8 mouse cellular contexts compared by ENCODE assay signal in genomic region chr12:110977896-110978606, GRCm38 (mm10). TPM values are rescaled to one million over a fixed set of nuclear protein-coding genes. Genes with fewer than 3 reads are reported as not detected.
DNase-seq lines count a peak whose midpoint lies in the region; ATAC-seq and TF ChIP-seq lines count a peak whose summit lies in the region.

No protein-coding gene starts in this region.

- H3K4me1 ChIP-seq in erythroblast, embryonic 14.5 days (ENCODE audit: control insufficient read depth), result peaks cover 74% of the 10 kb centered on the region
- peaks cover 69% of the 10 kb centered on the region for H3K4me1 ChIP-seq in G1E (ENCODE audit: insufficient read depth, low read depth, low read length)
- peaks cover 13% of the 10 kb centered on the region for H3K4me1 ChIP-seq in forebrain, embryonic 12.5 days
- H3K4me1 ChIP-seq in limb, embryonic 15.5 days, result peaks cover 13% of the 10 kb centered on the region
- H3K4me1 ChIP-seq in stomach, embryonic 15.5 days, result peaks cover 14% of the 10 kb centered on the region

- H3K9ac ChIP-seq in forebrain, embryonic 12.5 days, result peak overlapping the region; percentile 84
- H3K9ac ChIP-seq in limb, embryonic 15.5 days, result peak overlapping the region; percentile 78
- H3K9ac ChIP-seq in stomach, embryonic 15.5 days, result peak overlapping the region; percentile 68

- H3K9me3 ChIP-seq in erythroblast, embryonic 14.5 days (ENCODE audit: control insufficient read depth, low read length), result peaks cover 9% of the 10 kb centered on the region
- H3K9me3 ChIP-seq in G1E (replicated peaks), result peaks cover 11% of the 10 kb centered on the region
- no peaks in the 10 kb centered on the region for H3K9me3 ChIP-seq in forebrain, embryonic 12.5 days
- H3K9me3 ChIP-seq in limb, embryonic 15.5 days, result no peaks in the 10 kb centered on the region
- no peaks in the 10 kb centered on the region for H3K9me3 ChIP-seq in stomach, embryonic 15.5 days

- ATAC-seq in erythroblast, adult 5-6 weeks (replicated peaks; ENCODE audit: low FRiP score, poor library complexity, severe bottlenecking), result no peak
- no peak for ATAC-seq in G1E (ENCODE audit: extremely low read depth, insufficient number of reproducible peaks, low FRiP score, poor library complexity, severe bottlenecking)
- no peak; the same call in 1 of the 2 replicates for ATAC-seq in forebrain, embryonic 12.5 days (ENCODE audit: low FRiP score)
- no peak for ATAC-seq in limb, embryonic 15.5 days (ENCODE audit: insufficient number of reproducible peaks, low FRiP score, low TSS enrichment, low read depth)
- no peak for ATAC-seq in stomach, embryonic 15.5 days (ENCODE audit: insufficient read depth, low FRiP score, low read depth)

- 45% methylated on average over 14 of the region's 14 CpGs for WGBS in forebrain, embryonic 12.5 days
- WGBS in limb, embryonic 15.5 days, result 43% methylated on average over 14 of the region's 14 CpGs
- 41% methylated on average over 14 of the region's 14 CpGs for WGBS in stomach, embryonic 15.5 days

- H3K27me3 ChIP-seq in erythroblast, embryonic 14.5 days (ENCODE audit: control insufficient read depth), result peaks cover 5% of the 10 kb centered on the region; the same call in 1 of the 2 replicates
- peaks cover 6% of the 10 kb centered on the region; the same call in 1 of the 2 replicates for H3K27me3 ChIP-seq in G1E (ENCODE audit: insufficient read depth, low read length)
- no peaks in the 10 kb centered on the region for H3K27me3 ChIP-seq in forebrain, embryonic 12.5 days
- H3K27me3 ChIP-seq in limb, embryonic 15.5 days, result no peaks in the 10 kb centered on the region
- H3K27me3 ChIP-seq in stomach, embryonic 15.5 days (replicated peaks), result no peaks in the 10 kb centered on the region

- no peak for DNase-seq in G1E (ENCODE audit: low spot score)
- DNase-seq in T-cell, adult 2 months (ENCODE audit: low spot score), result no peak
- DNase-seq in spleen, adult 18-20 months, result no peak

- H3K36me3 ChIP-seq in erythroblast, embryonic 14.5 days (ENCODE audit: control insufficient read depth), result peaks cover 55% of the 10 kb centered on the region
- H3K36me3 ChIP-seq in G1E (replicated peaks), result peaks cover 50% of the 10 kb centered on the region
- peaks cover 40% of the 10 kb centered on the region for H3K36me3 ChIP-seq in forebrain, embryonic 12.5 days (replicated peaks)
- H3K36me3 ChIP-seq in limb, embryonic 15.5 days, result peaks cover 36% of the 10 kb centered on the region
- H3K36me3 ChIP-seq in stomach, embryonic 15.5 days, result peaks cover 13% of the 10 kb centered on the region

- H3K4me3 ChIP-seq in erythroblast, embryonic 14.5 days (replicated peaks), result peak overlapping the region; percentile 81
- H3K4me3 ChIP-seq in G1E (ENCODE audit: low read depth, low read length), result peak overlapping the region; percentile 77
- H3K4me3 ChIP-seq in forebrain, embryonic 12.5 days (replicated peaks), result peak overlapping the region; percentile 87
- H3K4me3 ChIP-seq in limb, embryonic 15.5 days, result peak overlapping the region; percentile 79
- H3K4me3 ChIP-seq in stomach, embryonic 15.5 days (replicated peaks), result peak overlapping the region; percentile 90

- H3K27ac ChIP-seq in forebrain, embryonic 12.5 days, result peak overlapping the region; percentile 68; the same call in 1 of the 2 replicates
- peak overlapping the region; percentile 73; the same call in 1 of the 2 replicates for H3K27ac ChIP-seq in limb, embryonic 15.5 days
- H3K27ac ChIP-seq in stomach, embryonic 15.5 days, result 0 out of 2 replicates have a peak overlapping the region, but pooled peaks have one; percentile 73

- no peak for TF ChIP-seq CTCF in G1E (IDR thresholded peaks at IDR 0.05; ENCODE audit: low read depth, low read length)

- peak overlapping the region; percentile 96 for H3K4me2 ChIP-seq in forebrain, embryonic 12.5 days
- peak overlapping the region; percentile 84 for H3K4me2 ChIP-seq in limb, embryonic 15.5 days
- H3K4me2 ChIP-seq in stomach, embryonic 15.5 days, result peak overlapping the region; percentile 96

RNA-seq across cellular contexts. Expression of gene Ankrd9, which starts 0.8 kb away (rescaled TPM):
- polyA plus RNA-seq in erythroblast, embryonic 14.5 days (2012), result 11.8 and 12.2 TPM in 2 replicates
- 29.8 and 52.2 TPM in 2 replicates for total RNA-seq in erythroblast, adult 5-6 weeks (2015; ENCODE audit: low replicate concordance)
- 66.5 and 82.1 TPM in 2 replicates for total RNA-seq in erythroblast, adult 5-6 weeks (2017; ENCODE audit: low replicate concordance)
- 2.6 and 3.5 TPM in 2 replicates for total RNA-seq in G1E (2014; fragmentation: Nextera tagmentation)
- total RNA-seq in G1E (2017), result 7.5 and 16.0 TPM in 2 replicates
- polyA plus RNA-seq in G1E (2012), result 16.5 and 19.3 TPM in 2 replicates
- 15.0 and 15.5 TPM in 2 replicates for polyA plus RNA-seq in forebrain, embryonic 12.5 days (2016; fragmentation: Nextera tagmentation; extraction: Ambion mirVana)
- 16.4 and 20.0 TPM in 2 replicates for polyA plus RNA-seq in limb, embryonic 15.5 days (2015; fragmentation: Nextera tagmentation; extraction: Ambion mirVana)
- polyA plus RNA-seq in stomach, embryonic 15.5 days (2015; fragmentation: Nextera tagmentation; extraction: Ambion mirVana), result 16.6 and 20.9 TPM in 2 replicates
